Mouse (Mus musculus): ENCODE measurements at regions not wholly inside any gene's neighbourhood (a gene's known extent, or its start where the extent isn't known, plus 50 kb on each side); places are given as distances from the start of the nearest gene placed in this dataset.

- TF ChIP-seq EP300 (IDR thresholded peaks at IDR 0.05; ENCODE audit: insufficient read depth, low read depth, low read length) (no peak), POLR2A (IDR thresholded peaks at IDR 0.05; ENCODE audit: insufficient read depth, low read length) (no peak)
Observed at GRCm38 (mm10) chr9:113093863-113094390, 614.1 kb downstream of the Pdcd6ip start.

Measured in ES-Bruce4 (cell line).